Mouse (Mus musculus): ENCODE data around the gene 1700012B09Rik.

Gene 1700012B09Rik

DNA sequence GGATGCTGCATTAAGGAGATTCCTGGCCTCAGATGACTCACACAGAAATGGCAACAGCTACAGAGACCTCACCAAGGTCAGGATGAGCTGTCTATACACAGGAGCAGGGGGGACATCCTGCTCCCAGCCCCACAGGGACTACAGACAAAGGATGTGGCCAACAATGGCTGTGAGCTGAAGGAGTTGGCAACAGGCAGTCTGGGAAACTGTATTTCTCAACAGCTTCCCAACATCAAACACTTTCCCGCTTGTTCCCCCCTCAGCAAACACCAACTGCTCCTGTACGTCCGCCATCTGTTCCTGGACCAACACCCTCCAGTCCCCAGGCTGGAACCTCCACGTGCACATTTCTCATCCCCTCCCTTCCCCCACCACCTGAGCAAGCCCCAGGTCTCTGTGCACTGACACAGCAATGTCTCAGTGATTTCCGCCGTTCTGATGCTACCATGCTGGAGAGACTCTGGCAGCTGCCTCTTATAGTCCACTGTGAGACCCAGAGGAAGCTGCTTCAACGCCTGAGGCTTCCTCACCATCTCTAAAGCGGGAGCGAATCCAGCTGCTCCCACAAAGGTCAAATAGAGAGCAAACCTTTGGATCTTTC is 39.8 kb downstream of the 1700012B09Rik start:
- no peak for DNase-seq (ENCODE audit: low spot score in 2 of 2)

DNA sequence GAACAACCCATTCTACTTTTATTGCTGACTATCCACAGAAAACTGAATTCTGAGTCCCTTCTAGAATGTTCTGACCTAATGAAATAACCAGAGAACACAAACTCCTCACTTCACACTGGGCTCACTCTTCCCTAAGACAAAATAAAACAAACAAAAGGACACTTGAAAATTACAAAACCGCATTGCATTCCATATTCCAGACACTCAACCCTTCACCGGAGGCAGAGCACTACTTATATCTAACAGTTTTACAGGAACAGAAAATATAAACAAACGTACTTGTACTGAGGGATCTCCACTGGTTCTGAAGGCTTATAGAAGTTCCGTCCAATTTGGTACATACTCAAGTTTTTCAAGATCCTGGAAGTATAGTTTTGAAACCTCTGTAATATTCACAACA is 42.5 kb downstream of the 1700012B09Rik start:
- DNase-seq (ENCODE audit: low spot score in 2 of 2), result no peak

DNA sequence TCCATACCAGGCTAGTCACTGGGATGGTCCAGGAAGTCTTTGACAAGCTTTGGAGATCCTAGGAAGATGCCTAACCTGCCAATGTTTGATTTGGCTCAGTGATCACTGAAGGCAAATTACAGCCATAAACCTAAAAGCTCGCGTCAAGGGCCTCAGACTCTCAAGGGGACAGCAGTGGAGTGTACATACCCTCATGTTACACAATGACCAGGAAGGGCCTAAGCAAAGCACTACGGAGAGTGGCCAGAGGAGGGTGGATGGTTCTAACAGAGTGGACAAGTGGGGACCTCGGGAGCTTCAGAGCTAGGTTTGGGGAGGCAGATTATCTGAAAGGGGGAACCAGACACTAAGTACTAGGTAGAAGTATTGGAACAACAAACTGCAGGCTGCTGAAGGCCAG is 44.2 kb downstream of the 1700012B09Rik start:
- no peak for DNase-seq (ENCODE audit: low spot score in 2 of 2)

DNA sequence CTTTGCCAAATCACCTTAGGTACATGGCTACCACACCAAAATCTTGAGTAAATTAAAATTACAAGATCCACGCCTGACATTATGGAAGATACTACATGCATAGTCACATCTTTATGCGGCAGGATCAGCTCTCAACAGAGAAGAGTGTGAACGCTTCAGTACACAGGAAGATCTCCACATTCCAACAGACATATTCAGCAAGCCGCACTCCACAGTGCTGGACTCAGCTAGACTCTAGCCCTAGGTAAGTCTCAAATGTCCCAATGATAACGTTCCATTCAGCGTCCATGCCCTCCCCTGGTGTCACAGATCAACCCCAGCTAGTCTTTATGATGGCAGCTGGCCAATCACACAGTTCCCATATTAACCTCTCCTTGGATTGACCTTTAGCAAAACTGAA is 44.8 kb downstream of the 1700012B09Rik start:
- no peak for DNase-seq (ENCODE audit: low spot score in 2 of 2)

DNA sequence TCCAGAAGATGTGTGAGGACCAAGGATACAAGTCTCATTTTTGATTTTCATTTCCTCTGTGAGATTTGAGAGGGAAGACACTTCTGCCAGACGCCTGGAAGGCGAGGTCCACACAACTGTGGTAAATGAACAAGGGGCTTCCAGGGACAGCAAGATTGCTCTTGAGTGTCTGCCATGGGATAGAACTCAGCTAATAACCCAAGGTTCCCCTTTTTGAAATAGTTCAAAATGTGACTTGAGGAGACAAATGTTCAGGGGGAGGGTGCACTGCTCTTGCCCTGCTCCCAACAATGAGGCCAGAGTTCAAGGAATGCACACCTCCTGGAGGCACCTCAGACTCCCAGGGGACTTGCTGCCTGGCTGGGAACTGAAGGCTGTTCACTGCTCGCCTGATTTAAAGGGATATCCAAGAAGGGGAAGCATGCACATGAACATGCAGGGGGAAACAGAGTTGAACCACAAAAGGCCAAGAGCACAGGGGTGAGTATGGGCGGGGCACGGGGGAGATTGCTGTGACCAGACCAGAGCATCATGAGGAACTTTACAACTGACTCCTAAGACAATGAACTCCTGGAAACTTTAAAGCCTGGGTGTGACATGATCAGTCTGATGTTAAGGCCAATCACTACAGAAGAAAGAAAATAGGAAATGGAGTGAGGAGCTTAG is 45.9 kb downstream of the 1700012B09Rik start:
- no peak for DNase-seq (ENCODE audit: low spot score in 2 of 2)

DNA sequence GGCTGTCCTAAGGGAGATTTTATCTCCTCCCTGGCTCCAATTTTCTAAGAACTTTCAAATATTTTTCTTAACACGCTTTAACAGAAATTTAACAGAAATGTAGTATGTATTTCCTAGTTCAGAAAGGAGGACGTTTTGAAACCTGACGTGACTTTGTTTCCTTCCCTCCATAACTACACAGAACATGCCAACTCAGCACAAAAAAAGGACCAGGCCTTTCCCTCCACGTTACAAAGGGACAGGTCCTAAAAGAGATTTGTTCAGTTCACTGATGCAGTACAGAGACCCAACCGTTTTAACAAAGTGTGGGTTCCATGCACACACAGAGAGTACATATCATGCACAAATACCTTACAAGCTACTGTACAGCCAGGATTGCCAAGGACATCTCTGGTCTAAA is 49.2 kb downstream of the 1700012B09Rik start:
- DNase-seq (ENCODE audit: low spot score in 2 of 2), result no peak

DNA sequence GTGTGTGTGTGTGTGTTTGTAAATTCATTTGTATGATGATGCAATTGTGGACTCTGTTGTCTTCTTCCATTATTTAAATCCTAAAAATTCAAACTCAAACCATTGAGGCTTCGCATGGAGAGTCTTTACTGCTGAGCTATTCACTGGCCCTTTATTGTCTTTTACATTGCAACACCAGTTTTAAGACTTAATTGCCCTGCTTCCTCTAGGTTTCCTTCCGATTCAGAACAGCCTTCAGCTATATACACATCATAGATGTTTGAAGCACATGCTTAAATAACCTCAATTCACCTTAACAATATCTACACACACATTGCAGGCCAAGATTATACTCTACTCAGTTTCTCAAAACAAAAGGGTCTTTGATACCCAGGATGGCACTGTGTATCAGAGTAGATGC is 50.4 kb downstream of the 1700012B09Rik start:
- DNase-seq (ENCODE audit: low spot score in 2 of 2), result no peak

DNA sequence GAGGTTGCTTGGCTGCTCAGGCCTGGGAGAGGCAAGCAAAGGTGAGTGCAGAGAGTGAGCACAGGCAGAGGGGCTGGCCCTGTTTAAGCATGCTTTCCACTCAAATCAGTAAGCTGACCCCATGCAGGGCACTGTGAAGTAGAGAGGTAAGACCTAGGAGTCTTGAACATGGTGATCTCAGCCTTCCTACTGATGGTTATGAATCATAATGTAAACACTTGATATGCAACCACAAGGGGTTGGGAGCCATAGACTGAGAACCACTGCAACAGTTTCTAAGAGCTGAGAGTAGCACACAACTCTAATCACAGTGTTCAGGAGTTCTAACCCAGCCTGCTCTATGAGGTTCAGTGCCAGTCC is 52.5 kb downstream of the 1700012B09Rik start:
- DNase-seq (ENCODE audit: low spot score in 2 of 2), result no peak

DNA sequence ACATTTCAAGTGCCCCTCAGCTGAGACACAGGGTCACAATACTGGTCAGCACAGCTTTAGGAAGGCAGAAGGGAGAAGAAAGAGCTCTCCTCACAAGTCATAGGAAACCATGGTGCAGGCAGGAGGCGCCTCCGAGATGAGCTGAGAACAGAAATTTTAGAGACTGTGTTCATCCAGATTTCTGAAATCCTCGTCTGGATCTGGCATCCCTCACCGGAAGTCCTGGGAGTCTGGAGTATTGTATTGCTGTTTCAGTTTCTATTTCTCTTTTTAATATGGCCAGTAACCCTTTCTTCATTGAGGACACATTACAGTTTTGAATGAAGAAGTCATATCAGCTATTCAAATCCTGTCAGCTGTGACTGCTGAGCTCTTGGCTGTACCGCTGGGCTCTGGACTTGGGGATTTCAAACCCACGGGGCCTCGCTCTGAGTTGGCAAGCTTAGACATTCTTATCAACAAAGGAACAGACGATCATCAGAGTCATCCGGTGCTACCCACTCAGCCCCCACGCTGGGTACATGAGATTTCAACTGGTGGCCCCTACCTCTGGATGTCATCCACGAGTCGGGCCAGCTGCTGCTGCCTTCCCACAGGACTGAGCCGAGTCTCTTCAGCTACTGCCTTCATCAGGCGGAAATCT is 53.0 kb downstream of the 1700012B09Rik start:
- no peak for DNase-seq (ENCODE audit: low spot score in 2 of 2)

DNA sequence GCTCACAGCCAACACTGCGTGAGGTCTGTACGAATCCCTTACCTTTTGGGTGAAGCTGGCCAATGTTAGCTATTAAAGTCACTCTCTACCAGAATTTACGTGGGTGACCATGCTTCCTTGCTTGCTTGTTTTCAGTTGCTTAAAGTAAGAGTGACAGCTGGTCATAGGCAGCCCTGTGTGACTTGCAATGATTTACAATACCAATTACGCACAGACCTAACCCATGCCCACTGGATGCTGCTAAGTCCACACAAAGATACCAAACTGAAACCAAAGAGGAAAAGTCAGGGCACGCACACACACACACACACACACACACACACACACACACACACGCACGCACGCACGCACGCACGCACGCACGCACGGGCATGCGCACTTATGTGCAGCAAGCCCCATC is 55.6 kb downstream of the 1700012B09Rik start:
- no peak for DNase-seq (ENCODE audit: low spot score in 2 of 2)

DNA sequence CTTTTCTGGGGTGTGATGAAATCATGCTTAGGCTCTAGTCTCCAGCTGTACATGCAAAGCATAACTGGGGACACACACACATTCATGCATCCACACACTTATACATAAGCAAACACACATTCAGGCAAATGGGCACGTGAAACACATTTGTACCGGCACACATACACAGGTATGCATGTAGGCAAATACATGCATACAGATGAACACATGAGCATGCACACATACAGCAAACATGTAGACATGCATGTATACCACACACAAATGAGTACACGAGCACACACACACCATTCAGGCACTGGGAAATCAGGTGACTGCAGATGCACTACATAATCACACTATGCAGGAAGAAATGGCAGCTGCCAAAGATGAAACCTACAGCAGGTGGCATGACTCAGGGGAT is 59.9 kb downstream of the 1700012B09Rik start:
- no peak for DNase-seq (ENCODE audit: low spot score in 2 of 2)

Measured in urinary bladder, adult 18-20 months (tissue).